Mouse (Mus musculus): ENCODE data around the gene Pde4d.

Gene Pde4d

DNA sequence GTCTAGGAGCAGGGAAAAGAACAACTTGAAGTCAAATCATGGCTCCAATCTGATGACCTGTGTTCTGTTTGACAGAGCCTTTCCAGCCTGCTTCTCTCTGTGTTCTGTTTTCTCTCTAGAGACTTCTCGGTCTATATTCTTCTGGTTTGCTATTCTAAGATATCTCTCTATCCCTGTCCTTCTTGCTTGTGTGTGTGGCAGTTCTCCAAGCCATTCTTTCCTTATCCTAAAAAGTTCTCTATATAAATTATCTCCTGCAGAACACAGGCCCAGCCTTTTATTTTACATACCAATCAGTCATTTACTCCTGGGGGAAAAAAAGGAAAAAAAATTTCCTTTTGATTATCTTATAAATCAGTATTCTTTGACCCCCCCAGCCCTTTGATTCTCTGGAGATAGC lies 1229.2 kb downstream of the Pde4d start:
- no peak for DNase-seq

DNA sequence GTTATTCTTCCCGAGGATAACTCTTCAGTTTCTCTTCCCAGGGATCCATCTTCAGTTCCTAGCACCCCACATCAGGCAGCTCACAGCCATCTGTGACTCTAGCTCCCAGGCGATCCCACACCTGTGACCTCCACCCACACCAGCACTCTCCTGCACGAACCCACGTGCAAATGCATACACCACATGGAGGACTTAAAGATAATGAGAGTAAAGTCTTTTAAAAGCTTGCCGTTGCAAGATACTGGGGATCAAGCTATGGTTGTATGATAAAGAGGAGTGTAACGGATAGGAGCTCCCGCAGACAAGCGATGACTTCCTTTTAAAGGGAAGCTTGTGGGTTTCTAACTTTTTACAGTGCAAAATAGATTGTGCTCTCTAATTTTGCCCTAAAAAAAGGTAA lies 1230.5 kb downstream of the Pde4d start:
- DNase-seq: no peak

DNA sequence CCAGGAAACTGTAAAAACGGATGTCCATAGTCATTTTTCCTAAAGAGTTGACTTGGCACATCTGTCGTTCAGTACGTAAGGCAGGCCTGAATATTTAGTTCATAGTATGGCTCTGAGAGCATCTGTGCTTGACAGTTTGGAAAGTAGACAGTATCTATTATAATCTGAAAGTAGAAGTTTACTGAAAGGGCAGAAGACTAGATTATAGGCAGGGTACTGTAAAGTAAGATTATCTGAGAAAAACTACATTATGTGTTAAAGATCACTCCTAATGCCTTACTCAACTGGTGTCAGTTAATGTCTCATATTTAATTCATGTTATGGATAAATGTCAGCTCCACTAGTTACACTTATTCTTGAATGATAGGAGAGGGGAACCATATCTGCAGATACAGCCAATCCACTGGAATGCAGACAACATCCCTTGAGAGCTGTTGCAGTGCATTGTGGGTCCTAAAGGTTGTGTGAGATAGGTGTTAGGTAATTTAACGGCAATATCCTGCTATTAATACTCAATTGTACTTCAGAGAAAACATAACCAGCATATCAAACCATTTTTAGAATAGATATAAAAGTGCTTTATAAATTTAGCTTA lies 1232.0 kb downstream of the Pde4d start:
- no peak for DNase-seq

DNA sequence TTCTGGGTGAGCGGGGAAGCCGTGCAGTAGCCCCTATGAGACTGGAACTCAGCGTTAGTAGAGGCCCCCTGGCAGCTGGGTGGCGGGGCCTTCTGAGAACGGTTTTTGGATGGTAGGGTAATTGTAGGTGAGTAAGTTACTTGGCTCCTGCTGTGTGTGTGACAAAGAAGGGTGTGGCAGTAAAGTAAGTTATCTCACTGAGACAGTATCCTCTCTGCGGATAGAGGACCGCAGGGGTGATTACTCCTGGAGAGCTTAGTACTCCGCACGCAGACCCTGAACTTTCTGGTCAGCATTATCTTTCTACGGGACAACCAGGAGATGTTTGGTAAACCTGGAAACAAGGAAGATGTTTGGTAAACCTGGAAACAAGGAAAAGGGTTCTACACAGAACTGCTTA lies 1233.3 kb downstream of the Pde4d start:
- DNase-seq: no peak

DNA sequence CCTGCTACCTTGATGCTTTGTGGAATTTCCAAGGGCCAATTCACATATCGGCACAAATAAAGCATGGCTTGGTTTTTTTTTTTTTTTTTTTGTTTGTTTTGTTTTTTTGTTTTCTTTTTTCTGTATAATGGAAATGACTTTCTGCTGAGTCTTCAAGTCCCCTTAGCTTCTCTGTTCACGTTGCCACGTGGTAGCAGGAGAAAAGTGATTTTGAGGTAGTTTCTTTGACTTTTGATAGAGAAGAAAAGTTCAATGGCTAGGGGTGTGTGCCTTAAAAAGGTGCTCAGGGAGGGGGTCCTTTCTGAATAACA lies 1235.2 kb downstream of the Pde4d start:
- no peak for DNase-seq

DNA sequence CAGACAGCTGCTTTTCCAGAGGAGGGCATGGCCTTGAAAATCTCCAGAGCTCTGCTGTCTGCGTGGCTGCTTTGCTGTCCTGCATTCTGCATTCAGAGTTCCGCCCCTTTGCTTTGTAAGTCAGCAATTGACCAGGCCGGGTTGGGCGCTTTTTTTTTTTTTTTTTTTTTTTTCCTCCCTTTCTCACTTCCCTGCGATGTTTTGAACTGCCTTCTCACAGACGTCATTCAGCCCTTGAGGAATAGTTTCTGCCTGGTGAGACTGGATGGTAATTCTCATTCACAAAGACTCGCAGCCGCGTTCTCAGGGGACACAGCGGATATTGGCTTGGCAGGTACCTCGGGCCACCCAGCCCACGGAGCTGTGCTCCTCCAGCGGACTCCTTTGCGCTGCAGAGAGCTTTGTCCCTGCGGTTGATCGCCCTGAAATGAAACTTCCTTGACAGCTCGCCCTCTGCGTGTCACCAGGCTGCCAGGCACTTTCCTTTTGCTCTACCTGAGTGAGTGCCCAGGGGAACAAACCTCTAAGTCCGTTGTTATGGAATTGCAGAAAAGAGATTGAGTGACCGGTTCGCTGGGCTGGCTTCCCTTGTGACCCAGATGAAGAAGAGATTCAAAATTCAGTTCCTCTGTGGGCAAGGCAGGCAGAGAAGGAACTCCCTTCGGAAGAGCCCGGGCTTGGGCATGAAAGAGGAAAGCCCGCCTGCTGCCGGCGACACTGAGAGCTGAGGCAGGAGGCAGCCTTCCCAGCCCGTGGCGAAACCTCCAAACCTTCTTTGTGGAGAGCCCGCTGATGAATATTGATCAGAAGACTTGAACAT lies 1235.8 kb downstream of the Pde4d start:
- no peak for DNase-seq

DNA sequence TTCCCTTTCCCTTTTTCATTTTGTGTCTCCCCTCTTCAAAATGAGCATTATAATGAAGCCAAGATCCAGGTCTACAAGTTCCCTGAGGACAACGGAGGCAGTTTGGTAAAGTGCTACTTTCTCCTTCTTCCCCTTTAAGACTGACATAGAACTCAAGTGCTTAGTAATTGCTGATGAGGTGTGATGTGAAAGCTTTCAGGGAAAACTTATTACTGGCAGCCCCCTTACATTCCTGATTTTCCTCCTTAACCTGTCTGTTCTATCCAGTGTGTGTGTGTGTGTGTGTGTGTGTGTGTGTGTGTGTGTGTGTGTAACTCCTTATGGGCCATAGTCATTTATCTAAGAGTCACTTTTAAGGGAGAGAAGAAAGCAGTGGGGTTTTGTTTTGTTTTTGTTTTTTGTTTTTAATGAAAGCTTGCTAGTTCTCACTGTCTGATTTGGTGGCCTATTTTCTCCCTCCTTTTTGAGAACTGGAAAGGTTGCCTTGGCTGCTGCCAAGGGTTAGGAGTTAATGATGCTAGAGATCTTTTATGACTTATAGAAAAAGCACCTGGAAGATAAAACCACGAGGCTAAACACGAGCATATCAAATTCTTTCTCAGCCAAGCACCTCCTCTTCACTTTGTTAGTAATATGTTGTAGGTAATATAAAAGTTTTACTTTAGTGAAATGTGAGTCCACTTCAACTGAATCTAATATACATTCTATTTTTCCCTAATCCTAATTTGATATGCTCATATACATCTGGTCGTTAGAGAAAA lies 1236.5 kb downstream of the Pde4d start:
- DNase-seq: no peak

DNA sequence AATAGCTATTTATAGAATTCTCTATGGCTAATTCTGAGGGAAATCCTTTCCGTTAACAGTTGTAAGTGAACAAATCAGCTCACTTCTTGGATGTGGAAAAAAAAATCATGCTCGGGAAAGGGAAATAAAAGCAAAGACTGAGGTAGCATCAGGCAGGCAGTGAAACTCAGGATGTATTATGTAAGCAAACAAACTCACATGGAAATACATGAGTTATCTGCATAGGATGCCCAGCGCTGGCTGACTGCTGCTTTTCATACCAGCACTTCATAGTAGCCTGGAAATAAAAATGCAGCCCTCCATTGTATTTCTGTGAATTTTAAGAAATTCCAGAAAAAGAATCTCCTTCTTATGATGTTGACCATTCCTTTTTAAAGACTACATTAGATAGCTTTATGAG lies 1237.2 kb downstream of the Pde4d start:
- no peak for DNase-seq

DNA sequence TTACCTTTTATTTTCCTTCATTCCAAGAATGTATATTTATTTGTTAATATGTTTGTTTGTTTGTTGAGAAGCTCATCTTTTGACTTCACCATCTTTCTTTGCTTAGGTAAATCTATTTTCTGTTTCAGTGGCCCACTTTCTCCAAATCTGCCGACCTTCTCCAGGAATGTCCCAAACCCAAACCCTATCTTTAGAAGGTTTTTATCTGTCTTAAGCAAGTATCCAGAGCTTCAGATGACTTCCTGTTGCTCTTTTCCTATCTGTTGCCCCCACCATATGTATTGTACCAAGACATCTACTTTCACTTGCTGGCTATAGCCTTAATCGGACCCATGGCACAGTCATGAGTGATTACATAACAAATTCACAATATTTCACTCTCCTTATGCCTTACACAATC lies 1238.4 kb downstream of the Pde4d start:
- DNase-seq: no peak

DNA sequence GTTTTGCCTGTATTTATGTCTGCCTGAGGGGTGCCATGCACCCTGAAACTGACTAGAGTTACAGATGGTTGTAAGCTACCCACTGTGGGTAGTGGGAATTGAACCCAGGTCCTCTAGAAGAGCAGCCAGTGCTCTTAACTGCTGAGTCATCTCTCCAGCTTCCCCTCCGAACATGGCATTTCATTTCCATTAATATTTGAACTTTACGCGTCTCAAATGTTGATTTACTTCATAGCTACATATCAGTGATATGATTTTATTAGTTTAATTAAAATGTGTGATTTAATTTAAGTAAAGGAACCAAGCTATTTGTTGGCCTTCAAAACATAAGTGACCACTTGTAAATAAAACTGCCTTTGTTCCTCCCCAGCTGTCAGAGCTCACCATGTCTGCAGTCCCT lies 1239.4 kb downstream of the Pde4d start:
- no peak for DNase-seq

DNA sequence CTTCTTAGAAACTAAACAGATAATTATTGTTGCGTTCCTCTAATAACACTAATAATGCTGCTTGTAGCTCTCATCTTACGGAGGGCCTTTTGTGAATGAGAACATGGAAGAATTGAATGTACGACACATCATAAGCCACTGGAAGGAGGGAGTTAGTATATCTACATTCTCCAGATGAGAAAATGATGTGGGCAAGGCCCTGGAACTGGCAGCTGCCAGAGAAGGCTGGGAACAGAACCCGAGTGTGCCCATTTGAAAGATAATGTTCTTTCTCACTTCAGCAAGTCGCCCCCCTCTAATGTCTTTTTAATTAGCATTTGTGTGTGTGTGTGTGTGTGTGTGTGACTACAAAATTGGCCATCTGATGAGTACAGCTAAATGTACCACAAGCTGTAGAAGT lies 1240.8 kb downstream of the Pde4d start:
- DNase-seq: no peak

DNA sequence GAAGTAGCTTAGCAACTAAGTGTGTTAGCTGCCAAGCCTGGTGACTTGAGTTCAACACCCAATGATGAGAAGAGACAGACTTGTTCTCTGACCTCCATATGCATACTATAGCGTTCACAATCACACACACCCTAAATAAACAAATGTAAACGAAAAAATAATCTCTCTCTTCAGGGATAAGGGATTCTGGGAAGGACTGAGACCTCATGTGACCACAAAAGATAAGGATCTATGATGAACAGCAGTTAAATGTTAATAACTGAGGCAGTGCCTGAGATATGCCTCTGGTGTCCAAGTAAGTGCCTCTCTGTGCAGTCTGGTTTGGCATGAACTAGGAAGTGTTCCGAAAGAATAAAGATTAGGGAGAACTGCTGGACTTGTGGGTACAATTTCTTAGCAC lies 1243.1 kb downstream of the Pde4d start:
- DNase-seq: no peak

DNA sequence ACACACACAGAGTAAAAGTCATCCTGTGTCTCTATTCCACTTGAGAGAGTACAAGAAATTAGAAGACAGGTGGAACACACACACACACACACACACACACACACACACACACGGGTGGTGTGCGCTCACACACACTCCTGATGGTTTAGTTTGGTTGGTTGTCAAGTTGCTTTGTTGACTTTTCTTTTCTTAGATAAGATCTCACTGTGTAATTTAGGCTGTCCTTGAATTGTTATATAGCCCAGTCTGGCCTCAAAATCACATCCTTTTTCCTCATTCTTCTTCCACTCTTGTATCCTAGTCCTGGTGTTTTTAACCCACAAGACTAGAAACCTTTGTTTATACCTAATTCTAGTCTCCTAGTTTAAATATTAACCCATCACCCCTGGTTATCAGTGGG lies 1244.0 kb downstream of the Pde4d start:
- DNase-seq: no peak

DNA sequence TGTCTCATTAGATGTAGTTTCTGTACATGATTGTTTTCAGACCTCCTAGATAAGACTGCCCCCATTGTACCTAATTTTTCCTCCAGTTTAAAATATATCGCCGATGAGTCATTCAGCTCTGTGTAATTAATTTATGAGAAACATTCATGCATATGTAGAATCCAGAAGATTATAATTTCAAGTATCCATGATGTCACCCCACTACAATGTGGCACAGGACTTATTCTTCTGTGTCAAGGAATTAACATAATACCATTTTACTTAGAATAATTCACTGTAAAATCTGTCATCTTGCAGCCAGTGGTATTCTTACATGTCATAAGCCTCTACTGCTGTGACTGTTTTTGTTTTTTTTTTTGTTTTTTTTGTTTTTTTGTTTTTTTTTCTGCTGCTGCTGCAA lies 1244.5 kb downstream of the Pde4d start:
- no peak for DNase-seq

DNA sequence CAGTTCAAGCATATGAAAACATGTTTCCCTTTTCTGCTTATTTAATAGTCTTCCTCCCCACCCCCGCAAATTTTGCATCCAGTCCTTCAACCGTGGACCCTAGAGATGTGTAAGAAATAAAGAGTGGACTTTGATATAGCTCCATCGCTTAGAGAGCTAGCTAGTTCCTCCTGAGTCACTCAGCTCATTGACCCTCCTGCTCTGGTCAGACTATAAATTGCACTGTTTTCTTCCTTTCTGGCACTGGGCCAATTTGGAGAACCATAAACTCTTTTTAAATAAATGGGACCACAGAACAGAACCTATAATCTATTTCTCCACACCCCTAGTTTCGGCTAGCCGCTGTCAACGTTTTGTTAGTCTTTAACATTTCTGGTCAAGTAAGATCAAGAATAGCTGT lies 1245.3 kb downstream of the Pde4d start:
- no peak for DNase-seq

DNA sequence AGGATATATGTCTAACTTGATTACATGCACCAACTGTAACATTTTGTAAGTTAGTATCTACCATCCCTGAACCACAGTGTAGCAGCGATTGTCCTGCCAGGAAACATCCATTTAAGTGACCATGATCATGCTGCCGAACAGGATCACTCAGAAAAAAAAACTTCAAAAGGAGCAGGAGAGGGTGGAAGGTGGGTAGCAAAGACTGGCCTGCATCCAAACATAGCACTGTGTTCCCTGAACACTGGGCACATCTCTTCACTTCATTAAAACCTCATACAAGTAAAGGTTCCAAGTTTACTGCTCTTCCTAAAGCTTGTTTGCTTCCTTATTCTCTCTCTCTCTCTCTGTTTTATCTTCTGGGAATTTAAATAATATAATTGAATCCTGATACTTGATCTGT lies 1256.4 kb downstream of the Pde4d start:
- DNase-seq: no peak

DNA sequence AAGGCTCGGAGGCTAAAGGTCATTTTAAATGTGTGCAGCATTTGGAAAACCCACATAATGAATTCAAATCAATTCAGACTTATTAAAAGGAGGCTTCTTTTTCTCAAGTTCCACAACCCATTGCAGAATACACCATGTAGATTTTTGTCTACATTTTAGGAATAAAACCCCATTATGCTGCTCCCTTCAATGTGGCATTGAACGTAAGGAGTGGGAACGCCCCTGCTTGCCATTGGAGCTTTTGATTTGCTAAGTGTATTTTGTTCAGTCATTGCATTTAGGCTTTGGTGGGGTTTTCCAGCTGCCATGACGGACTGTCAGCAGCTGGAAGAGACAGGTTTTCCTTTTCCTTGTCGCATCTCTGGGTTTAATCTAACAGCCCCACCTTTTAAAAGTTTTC lies 1256.8 kb downstream of the Pde4d start:
- DNase-seq: no peak

DNA sequence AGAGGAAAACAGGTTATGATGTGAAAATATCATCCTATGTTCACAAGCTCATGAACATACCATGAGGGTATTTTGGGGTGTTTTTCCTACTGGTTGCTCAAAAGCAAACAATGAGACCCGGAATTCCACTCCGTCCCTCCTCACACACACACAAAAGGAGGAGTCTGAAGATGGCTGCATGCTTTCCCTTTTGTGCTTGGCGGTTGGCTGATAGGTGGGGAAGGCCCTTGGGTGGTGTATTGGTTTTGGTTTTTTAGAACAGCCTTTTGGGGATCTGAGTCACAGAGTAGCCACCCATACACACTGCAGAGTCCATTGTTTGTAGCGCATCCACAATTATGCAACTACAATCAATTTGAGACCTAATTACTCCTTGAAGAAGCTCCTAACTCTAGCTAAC lies 1257.4 kb downstream of the Pde4d start:
- DNase-seq: no peak

DNA sequence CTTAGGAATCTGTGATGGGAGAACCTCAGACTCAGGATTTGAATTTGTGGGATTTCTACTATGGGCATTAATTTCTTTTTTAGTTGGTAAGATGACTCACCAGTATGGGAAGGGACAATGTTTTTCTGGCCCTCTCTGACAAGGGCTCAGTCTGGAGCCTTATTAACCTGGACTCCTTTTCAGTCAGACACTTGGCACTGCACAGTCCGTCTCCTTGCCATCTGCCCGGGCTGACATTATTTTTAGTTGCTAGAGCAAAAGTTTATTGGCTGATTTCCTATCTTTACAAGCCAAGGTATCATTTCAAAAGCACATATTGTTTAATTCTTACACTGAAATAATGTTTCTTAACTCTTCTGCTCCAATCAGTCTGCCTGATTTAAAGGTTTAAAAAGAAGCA lies 1258.6 kb downstream of the Pde4d start:
- DNase-seq: no peak

DNA sequence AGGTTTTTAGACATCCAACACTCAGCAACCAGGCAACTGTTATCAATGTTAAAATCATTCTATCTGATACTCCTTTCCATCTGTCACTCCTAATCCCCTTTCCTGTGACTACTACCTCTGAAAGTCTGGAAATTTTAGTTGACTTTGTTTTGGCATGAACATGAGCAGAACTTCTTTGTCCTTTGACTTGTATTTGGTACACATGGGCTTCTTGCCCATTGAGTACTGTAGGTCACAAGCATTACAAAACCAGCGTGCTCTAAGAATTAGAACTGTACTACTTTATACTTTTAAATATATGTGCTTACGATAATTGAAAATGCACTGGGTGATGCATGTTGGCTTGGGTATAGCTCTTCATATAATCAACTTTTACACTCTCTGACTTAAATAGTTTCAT lies 1264.8 kb downstream of the Pde4d start:
- no peak for DNase-seq

DNA sequence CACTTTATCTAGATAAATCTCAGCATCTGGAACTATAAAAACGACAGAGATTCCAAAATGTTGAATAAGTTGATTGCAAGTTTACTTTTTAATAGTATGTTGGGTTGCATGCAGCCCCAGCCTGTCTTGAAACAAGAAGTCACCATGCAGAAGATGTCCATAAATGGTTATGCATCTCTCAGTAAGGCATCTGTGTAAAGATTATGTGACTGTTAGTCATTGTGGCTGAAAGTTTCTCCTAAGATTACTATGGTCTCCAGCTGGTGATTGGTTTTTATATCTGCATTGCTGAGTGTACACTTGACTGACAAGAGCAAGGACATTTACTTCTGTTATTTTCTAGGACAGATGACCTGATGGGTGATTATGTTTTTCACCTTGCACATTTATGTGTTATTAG lies 1265.6 kb downstream of the Pde4d start:
- DNase-seq: no peak

DNA sequence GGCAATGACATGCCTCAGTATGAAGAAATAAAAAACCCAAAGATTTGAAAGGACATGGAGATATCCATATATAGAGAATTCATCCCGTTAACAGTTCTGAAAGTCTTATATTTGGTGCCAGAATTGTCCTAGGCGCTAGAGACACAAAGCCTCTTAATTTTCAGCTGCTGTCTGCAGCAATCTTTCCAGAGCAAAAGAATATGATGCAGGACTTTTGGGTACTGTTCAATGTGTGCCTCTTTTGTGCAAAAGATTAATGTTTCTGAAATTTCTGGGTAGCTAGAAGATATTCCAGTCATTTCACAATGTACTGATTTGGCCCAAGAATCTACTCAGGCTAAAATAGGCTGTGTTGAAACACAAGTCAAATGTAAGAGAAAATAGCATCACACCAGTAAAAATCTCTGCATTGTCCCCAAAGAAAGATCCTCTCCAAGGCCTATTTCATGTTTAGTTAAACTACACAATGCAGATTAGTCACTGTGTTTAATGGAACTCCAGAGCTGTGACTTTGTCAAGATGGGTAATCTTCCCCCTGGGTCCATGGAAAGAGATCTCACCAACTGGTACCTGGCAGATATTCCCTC lies 1270.5 kb downstream of the Pde4d start:
- DNase-seq: no peak

DNA sequence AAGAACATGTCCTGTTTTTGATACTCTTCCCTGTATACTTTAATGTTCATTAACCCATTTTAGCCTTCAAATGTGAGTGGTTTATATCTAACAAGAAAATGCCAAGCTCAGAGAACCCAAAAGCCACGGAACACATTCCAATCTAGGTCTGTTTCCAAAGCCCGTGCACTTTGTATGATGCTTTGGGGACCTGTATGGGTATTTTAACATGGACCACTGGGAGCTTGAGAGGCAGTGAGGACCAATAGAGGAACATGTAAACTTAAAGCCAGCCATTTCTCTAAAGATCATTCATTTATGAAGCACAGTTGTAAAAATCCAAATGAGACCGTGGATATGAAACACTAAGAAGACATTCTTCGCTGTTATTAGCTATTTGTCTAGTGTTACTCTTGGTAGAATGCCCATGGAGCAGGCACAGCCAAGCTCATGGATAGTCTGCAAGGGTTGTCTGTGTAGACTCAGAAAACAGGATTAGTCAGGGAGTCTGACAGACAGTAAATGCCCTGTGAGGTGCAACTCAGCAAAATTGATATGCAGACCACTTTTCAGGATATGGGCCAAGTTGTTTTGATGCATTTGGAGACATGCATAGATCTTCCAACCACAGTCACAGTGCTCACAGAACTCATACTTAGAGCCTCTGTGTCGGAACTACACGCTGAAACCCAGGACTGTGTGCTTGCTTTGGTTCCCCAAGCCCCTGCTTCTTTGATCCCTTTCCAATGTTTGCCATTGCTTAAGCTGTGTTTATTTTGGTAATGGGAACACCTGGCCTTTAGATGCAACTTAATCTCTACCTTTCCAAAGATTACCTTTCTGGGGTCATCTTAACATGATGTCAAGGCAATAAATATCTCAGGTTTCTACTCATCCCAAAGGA lies 1272.7 kb downstream of the Pde4d start:
- DNase-seq: no peak
